Mouse (Mus musculus) CH12.LX (cell line): ENCODE data around the gene Ubtd2. TPM values are rescaled to one million over a fixed set of nuclear protein-coding genes. Genes with fewer than 3 reads are reported as not detected.

Source experiments
- DNase-seq: peaks from one replicate; pipeline ENCODE4 v3.0.0-alpha.2; 2013; ENCODE audit errors: extremely low read depth
- H3K27ac ChIP-seq: 2 replicates; pipeline ENCODE4 v1.5.1; 2012; ENCODE audit warnings: low read depth, mild to moderate bottlenecking, control low read depth, moderate library complexity; ENCODE audit not compliant: insufficient read depth
- H3K27me3 ChIP-seq: replicated peaks from 2 replicates; pipeline ENCODE3; 2012; ENCODE audit warnings: inconsistent platforms
- H3K36me3 ChIP-seq, 2 experiments: replicated peaks in 1 of 2; 2 replicates each; pipeline versions ENCODE3 to v1.6.1; 2012; ENCODE audit warnings: inconsistent platforms in 1 of 2, low read length in 1 of 2, mild to moderate bottlenecking in 1 of 2, mixed read lengths in 1 of 2, moderate library complexity in 1 of 2; ENCODE audit not compliant: control insufficient read depth in 1 of 2, insufficient read depth in 1 of 2
- H3K4me1 ChIP-seq, 2 experiments: 2 replicates each; pipeline ENCODE4 v1.6.1; 2012; ENCODE audit warnings: inconsistent platforms in 1 of 2, moderate library complexity in 1 of 2; ENCODE audit not compliant: insufficient read depth in 2 of 2, control insufficient read depth in 1 of 2
- H3K4me2 ChIP-seq: 2 replicates; pipeline ENCODE4 v1.6.1; 2012; ENCODE audit warnings: low read depth, mild to moderate bottlenecking, control low read depth; ENCODE audit not compliant: poor library complexity, insufficient read depth, severe bottlenecking
- H3K4me3 ChIP-seq, 3 experiments: fragments of 150-350 bp in 1 of 3; sonication (generic) in 1 of 3; replicated peaks in 1 of 3; 2 replicates each; pipeline versions ENCODE3 to v1.5.1; 2011 to 2012; ENCODE audit warnings: low read depth in 2 of 3, low read length in 2 of 3, mild to moderate bottlenecking in 2 of 3, moderate library complexity in 2 of 3, control low read depth in 1 of 3, improper control_type of control experiment in 1 of 3, inconsistent platforms in 1 of 3, mixed read lengths in 1 of 3; ENCODE audit not compliant: poor library complexity in 1 of 3
- H3K79me2 ChIP-seq: replicated peaks from 2 replicates; pipeline ENCODE4 v1.6.1; 2012; ENCODE audit warnings: mild to moderate bottlenecking, moderate library complexity; ENCODE audit not compliant: control insufficient read depth, poor library complexity, insufficient read depth, severe bottlenecking; ENCODE audit errors: extremely low read depth
- H3K9ac ChIP-seq: 2 replicates; pipeline ENCODE4 v1.6.1; 2012; ENCODE audit warnings: low read depth, mild to moderate bottlenecking, control low read depth, moderate library complexity; ENCODE audit not compliant: insufficient read depth
- H3K9me3 ChIP-seq: replicated peaks from 2 replicates; pipeline ENCODE3; 2012; ENCODE audit warnings: low read length, inconsistent platforms, mixed read lengths
- CHD1 ChIP-seq: IDR thresholded peaks from 2 replicates; pipeline ENCODE4 v1.6.1; 2012; ENCODE audit warnings: low read depth, low read length, improper control_type of control experiment, inconsistent platforms
- CHD2 ChIP-seq: IDR thresholded peaks from 2 replicates; pipeline ENCODE4 v1.6.1; 2011; ENCODE audit warnings: low read length, improper control_type of control experiment
- CTCF ChIP-seq, 2 experiments: IDR thresholded peaks in 1 of 2; conservative IDR thresholded peaks in 1 of 2; 2 replicates each; pipeline ENCODE4 v1.5.1; 2011 to 2012; ENCODE audit warnings: low read depth in 2 of 2, low read length in 2 of 2, improper control_type of control experiment in 1 of 2, inconsistent platforms in 1 of 2, mild to moderate bottlenecking in 1 of 2, moderate library complexity in 1 of 2
- E2F4 ChIP-seq: IDR thresholded peaks from 2 replicates; pipeline ENCODE4 v1.6.1; 2011; ENCODE audit warnings: low read depth, low read length, improper control_type of control experiment; ENCODE audit not compliant: insufficient replicate concordance
- ELF1 ChIP-seq: IDR thresholded peaks from 2 replicates; pipeline ENCODE4 v1.6.1; 2014; ENCODE audit warnings: low read depth, mild to moderate bottlenecking, inconsistent platforms, low read length, improper control_type of control experiment
- ETS1 ChIP-seq: conservative IDR thresholded peaks from 2 replicates; pipeline ENCODE4 v1.6.1; 2012; ENCODE audit warnings: low read depth, mild to moderate bottlenecking, inconsistent platforms, low read length, improper control_type of control experiment, moderate library complexity
- HCFC1 ChIP-seq: IDR thresholded peaks from 2 replicates; pipeline ENCODE4 v1.6.1; 2012; ENCODE audit warnings: low read depth, mild to moderate bottlenecking, inconsistent platforms, low read length, improper control_type of control experiment
- IRF4 ChIP-seq: IDR thresholded peaks from 2 replicates; pipeline ENCODE4 v1.6.1; 2014; ENCODE audit warnings: low read depth, mild to moderate bottlenecking, inconsistent platforms, low read length, improper control_type of control experiment
- KAT2A ChIP-seq: IDR thresholded peaks from 2 replicates; pipeline ENCODE4 v1.6.1; 2012; ENCODE audit warnings: low read length, improper control_type of control experiment, inconsistent platforms; ENCODE audit not compliant: insufficient replicate concordance
- MAX ChIP-seq: IDR thresholded peaks from 2 replicates; pipeline ENCODE4 v1.6.1; 2011; ENCODE audit warnings: low read length, improper control_type of control experiment
- MAZ ChIP-seq: IDR thresholded peaks from 2 replicates; pipeline ENCODE4 v1.6.1; 2012; ENCODE audit warnings: low read depth, mild to moderate bottlenecking, inconsistent platforms, low read length, improper control_type of control experiment, moderate library complexity
- MYC ChIP-seq: IDR thresholded peaks from 2 replicates; pipeline ENCODE4 v1.6.1; 2011; ENCODE audit warnings: low read depth, mild to moderate bottlenecking, improper control_type of control experiment, low read length
- POLR2AphosphoS2 ChIP-seq: IDR thresholded peaks from 2 replicates; pipeline ENCODE4 v1.6.1; 2011; ENCODE audit warnings: low read depth, low read length, improper control_type of control experiment
- RAD21 ChIP-seq: IDR thresholded peaks from 2 replicates; pipeline ENCODE4 v1.6.1; 2011; ENCODE audit warnings: low read depth, mild to moderate bottlenecking, low read length, improper control_type of control experiment, moderate library complexity
- SIN3A ChIP-seq: IDR thresholded peaks from 2 replicates; pipeline ENCODE4 v1.6.1; 2012; ENCODE audit warnings: low read length, improper control_type of control experiment, inconsistent platforms
- SMC3 ChIP-seq: IDR thresholded peaks from 2 replicates; pipeline ENCODE4 v1.6.1; 2011; ENCODE audit warnings: low read depth, low read length, improper control_type of control experiment
- TBP ChIP-seq: conservative IDR thresholded peaks from 2 replicates; pipeline ENCODE4 v1.6.1; 2011; ENCODE audit warnings: low read depth, low read length, improper control_type of control experiment
- UBTF ChIP-seq: IDR thresholded peaks from 2 replicates; pipeline ENCODE4 v1.6.1; 2012; ENCODE audit warnings: low read depth, mild to moderate bottlenecking, inconsistent platforms, low read length, improper control_type of control experiment, moderate library complexity
- ZC3H11A ChIP-seq: IDR thresholded peaks from 2 replicates; pipeline ENCODE4 v1.6.1; 2012; ENCODE audit warnings: low read depth, mild to moderate bottlenecking, inconsistent platforms, low read length, improper control_type of control experiment
- dilution Hi-C: fragments of 300-500 bp; cut with MboI; formaldehyde crosslinking; loops from 2 replicates; pipeline ENCODE4 v1.14.3; 2020; ENCODE audit warnings: low sequenced_read_pairs; ENCODE audit not compliant: extremely low pct_unique_long_range_greater_than_20kb, extremely low pct_ligation_motif_present
- in situ Hi-C: fragments of 300-500 bp; cut with MboI; formaldehyde crosslinking; loops from 3 replicates; pipeline ENCODE4 v1.14.3; 2019; ENCODE audit warnings: low sequenced_read_pairs, low pct_ligation_motif_present, low pct_unique_long_range_greater_than_20kb, mixed read lengths
- polyA plus RNA-seq: library from polyadenylated mRNA; unstranded; fragments of >175 nt; gene quantifications from 2 replicates; pipeline ENCODE4 v1.2.1, GENCODE M21; 2012; ENCODE audit warnings: low read depth; ENCODE audit not compliant: insufficient read length
- total RNA-seq, 2 experiments: library from RNA; depleted of rRNA; stranded (reverse); fragments of 300-350 nt in 1 of 2; fragments of >200 nt in 1 of 2; gene quantifications; 2 replicates each; pipeline ENCODE4 v1.2.3; 2012 to 2014

Gene Ubtd2
- total and polyA plus RNA-seq, 3 experiments: 10.3 to 18.2 (median 17.8) TPM

GRCm38 (mm10) chr11:32486621-32487020 is 31.5 kb downstream of the Ubtd2 start (continued):
- TF ChIP-seq IRF4: no peak

GRCm38 (mm10) chr11:32487501-32487900 is 32.3 kb downstream of the Ubtd2 start:
- in situ Hi-C loops: loop anchor here (5.0 kb wide), 1 partner anchor 35 kb away; no protein-coding TSS in a partner anchor
- H3K9ac ChIP-seq: no peak overlapping the region
- no peak overlapping the region for H3K27ac ChIP-seq
- H3K79me2 ChIP-seq: no peaks in the 10 kb centered on the region
- no peak overlapping the region for H3K4me2 ChIP-seq
- H3K4me1 ChIP-seq: peaks cover 9 to 47% of the 10 kb centered on the region in 2 experiments
- H3K36me3 ChIP-seq: peaks cover 0 to 4% of the 10 kb centered on the region in 2 experiments
- no peaks in the 10 kb centered on the region for H3K9me3 ChIP-seq
- no peaks in the 10 kb centered on the region for H3K27me3 ChIP-seq
- dilution Hi-C loops: no loop called here
- no peak for DNase-seq
- TF ChIP-seq ELF1: 0 out of 2 replicates have a peak, but pooled peaks have one; percentile 15
- peak; percentile 32 for TF ChIP-seq RAD21
- TF ChIP-seq ETS1: no peak
- TF ChIP-seq CTCF (conservative IDR thresholded peaks at IDR 0.05 in 1 of 2, IDR thresholded peaks at IDR 0.05 in 1 of 2; ENCODE audit: low read depth in 2 of 2, low read length in 2 of 2): peak; percentile 38 to 65; a peak in 3 of 4 replicates
- peak; percentile 45 for TF ChIP-seq MAX
- peak; percentile 78; the same call in 1 of the 2 replicates for TF ChIP-seq MYC
- no peak for TF ChIP-seq KAT2A
- peak; percentile 42 for TF ChIP-seq SMC3
- no peak for TF ChIP-seq SIN3A
- TF ChIP-seq TBP: no peak
- no peak overlapping the region for H3K4me3 ChIP-seq

GRCm38 (mm10) chr11:32488344-32488743 is 33.2 kb downstream of the Ubtd2 start:
- H3K79me2 ChIP-seq: no peaks in the 10 kb centered on the region
- in situ Hi-C loops: loop anchor here (5.0 kb wide), 1 partner anchor 36 kb away; no protein-coding TSS in a partner anchor
- no peak overlapping the region for H3K4me3 ChIP-seq
- dilution Hi-C loops: no loop called here
- H3K36me3 ChIP-seq: peaks cover 0 to 4% of the 10 kb centered on the region in 2 experiments
- DNase-seq: no peak
- TF ChIP-seq IRF4: no peak
- TF ChIP-seq MAX: no peak
- no peak for TF ChIP-seq RAD21
- no peak for TF ChIP-seq POLR2AphosphoS2
- no peak for TF ChIP-seq HCFC1
- TF ChIP-seq SIN3A: no peak
- TF ChIP-seq MAZ: no peak
- no peak for TF ChIP-seq UBTF
- TF ChIP-seq ZC3H11A: no peak
- TF ChIP-seq TBP: no peak
- no peak for TF ChIP-seq E2F4
- no peak for TF ChIP-seq CHD2
- TF ChIP-seq CHD1: no peak
- no peak for TF ChIP-seq ETS1
- peak overlapping the region; percentile 32; the same call in 1 of the 2 replicates for H3K9ac ChIP-seq
- H3K27me3 ChIP-seq: no peaks in the 10 kb centered on the region
- H3K4me1 ChIP-seq: peaks cover 9 to 51% of the 10 kb centered on the region in 2 experiments
- H3K9me3 ChIP-seq: no peaks in the 10 kb centered on the region
- H3K4me2 ChIP-seq: peak overlapping the region; percentile 96
- peak overlapping the region; percentile 50; the same call in 1 of the 2 replicates for H3K27ac ChIP-seq
